Mouse (Mus musculus) kidney, postnatal 10 days (tissue): ENCODE measurements around the gene Bet1.

Experiments
- DNase-seq: peaks from one replicate; pipeline ENCODE4 v3.0.0; 2021; ENCODE audit warnings: mixed read lengths

The Bet1 gene

DNA sequence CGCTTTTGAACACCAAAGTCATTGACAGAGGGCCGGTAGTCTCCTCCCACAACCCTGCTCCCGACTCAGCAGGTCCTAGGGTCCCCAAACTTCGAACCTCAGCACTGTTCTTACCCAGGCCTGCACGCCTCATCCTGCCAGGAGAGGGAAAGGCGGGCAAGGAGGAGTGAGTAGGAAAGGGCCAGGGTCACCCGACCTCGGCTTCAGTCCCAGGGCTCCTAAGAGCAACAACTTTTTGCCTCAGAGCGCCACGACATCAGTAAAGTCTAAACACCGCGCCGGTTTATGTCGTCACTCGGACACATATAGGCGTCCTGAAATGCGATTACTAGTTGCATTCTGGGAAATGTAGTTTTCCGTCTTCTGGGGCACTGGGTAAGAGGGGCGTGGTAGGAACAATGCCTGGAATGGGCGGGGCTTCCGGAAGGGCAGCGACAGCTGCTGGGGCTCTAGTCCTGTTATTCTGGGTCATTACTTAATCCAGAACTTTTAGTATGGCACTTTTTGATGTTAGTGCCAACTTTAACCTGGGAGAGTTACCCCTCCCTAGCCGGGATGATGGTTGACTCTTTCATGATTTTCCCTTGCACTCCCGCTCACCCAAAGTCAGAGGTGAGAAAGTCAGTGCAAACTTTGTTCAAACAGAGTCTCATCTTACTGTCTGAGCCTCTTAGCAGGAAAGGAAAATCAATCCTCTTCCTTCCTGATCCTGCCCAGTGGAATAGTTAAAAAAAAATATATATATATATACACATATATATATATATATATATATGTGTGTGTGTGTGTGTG, at the start of gene Bet1:
Gene Bet1, minus strand, starts transcription at position 310 of the 792 bp plus-strand sequence.
- DNase-seq, result peak; percentile 96

DNA sequence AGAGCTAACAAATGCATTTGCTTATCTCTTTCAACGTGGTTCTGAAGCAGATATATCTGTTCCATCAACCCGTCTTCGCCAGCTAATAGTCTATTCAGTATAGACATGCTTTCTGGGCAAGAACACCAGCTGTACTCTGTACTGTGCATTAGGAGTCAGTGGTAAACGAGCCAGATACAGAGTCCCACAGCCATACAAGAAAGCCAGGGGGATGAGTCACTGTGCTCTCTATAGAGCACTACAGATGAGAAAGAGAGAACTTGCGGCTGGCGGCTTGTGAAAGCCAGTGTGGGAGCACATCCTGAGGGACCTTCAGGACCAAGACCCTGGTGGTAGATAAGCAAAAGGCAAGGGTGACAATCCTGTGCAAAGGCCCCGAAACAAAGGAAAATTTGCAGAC, 45.5 kb upstream of the Bet1 start:
- no peak for DNase-seq

- DNase-seq, result no peak
These were observed 44.4 kb upstream of the Bet1 start for GRCm38 (mm10) chr6:4131149-4131548.

DNA sequence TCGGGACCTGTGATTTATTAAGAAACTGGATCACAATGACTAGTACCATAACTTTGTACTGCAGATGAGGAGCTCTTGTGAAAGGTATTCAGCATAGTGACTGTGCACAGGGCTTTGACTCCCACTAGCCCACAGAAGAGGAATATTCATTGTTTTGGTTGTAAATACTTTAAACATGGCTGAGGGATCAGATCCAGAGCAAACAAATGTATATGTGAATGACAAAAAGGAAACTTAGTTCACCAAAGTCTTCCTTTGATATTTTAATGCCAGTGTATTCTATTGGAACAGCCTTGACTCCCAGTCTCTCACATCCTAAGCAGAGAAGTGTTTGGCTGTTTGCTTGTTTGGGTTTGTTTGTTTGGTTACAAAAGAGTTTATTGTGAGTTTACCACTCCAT, 31.8 kb upstream of the Bet1 start:
- no peak for DNase-seq

GRCm38 (mm10) chr6:4090423-4090822, 3.7 kb upstream of the Bet1 start:
- no peak for DNase-seq

- DNase-seq, result peak; percentile 21
These were observed 14.5 kb downstream of the Bet1 start for GRCm38 (mm10) chr6:4072281-4072680.

DNA sequence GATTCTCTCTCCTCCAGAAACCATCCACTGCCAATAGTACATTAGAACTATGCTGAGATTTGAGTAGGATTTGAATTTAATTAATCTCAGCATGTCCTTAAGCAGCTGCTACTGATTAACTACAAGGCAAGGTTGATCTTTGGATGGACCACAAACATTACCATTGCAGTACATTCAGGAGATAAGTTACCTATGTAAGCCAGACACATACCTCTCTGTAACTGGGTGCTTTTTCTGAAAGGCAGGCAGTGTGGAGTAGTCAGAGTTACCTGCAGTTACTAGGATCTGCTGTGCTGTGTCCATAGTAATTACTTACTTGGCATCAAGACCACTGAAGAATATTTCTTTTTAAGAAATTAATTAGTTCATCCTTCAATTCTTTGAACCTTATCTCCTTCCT, 17.1 kb downstream of the Bet1 start:
- no peak for DNase-seq

- DNase-seq, result no peak
These were observed 32.4 kb downstream of the Bet1 start for GRCm38 (mm10) chr6:4054387-4054786.

DNA sequence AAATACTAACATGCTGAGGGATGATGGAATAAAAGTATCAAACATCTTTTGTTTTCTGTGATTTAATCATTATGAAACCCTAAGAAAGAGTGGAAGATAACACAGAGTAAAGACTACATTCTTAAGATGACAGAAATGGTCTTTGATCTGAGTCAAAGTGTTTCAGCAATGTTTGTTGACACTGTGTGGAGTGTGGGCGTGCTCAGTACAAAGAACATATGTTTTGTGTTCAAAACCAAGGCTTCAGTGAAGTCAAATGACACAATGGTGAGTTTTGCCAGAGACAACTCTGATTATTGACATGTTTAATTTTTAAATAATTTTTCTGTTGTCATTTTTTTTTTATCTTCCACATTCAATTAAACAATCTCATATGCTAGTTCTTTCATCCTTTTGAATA, 33.9 kb downstream of the Bet1 start:
- no peak for DNase-seq

- DNase-seq, result no peak
These were observed 39.6 kb downstream of the Bet1 start for GRCm38 (mm10) chr6:4047200-4047599.

GRCm38 (mm10) chr6:4041821-4042220, 45.0 kb downstream of the Bet1 start:
- DNase-seq, result no peak

DNA sequence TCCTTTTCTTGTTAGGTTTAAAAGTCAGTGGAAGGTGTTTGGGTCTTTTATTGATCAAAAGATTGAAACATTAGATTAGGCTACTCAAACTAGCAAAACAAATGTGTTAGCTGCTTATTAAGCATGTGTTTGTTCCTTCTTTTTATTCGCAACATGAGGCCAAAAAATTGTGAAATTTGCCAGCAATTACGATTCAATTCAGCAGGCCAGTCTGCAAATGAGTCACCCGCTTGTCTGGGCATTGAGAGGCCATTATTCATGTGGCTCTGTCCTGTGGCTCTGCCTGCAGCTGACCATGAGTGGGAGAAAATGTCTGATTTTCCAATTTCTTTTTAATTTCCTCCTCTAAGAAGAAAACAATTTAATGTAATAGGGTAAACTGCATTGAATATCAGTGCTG, 55.8 kb downstream of the Bet1 start:
- no peak for DNase-seq
